ENCODE assay signal across 8 mouse cellular contexts in the genomic region with DNA sequence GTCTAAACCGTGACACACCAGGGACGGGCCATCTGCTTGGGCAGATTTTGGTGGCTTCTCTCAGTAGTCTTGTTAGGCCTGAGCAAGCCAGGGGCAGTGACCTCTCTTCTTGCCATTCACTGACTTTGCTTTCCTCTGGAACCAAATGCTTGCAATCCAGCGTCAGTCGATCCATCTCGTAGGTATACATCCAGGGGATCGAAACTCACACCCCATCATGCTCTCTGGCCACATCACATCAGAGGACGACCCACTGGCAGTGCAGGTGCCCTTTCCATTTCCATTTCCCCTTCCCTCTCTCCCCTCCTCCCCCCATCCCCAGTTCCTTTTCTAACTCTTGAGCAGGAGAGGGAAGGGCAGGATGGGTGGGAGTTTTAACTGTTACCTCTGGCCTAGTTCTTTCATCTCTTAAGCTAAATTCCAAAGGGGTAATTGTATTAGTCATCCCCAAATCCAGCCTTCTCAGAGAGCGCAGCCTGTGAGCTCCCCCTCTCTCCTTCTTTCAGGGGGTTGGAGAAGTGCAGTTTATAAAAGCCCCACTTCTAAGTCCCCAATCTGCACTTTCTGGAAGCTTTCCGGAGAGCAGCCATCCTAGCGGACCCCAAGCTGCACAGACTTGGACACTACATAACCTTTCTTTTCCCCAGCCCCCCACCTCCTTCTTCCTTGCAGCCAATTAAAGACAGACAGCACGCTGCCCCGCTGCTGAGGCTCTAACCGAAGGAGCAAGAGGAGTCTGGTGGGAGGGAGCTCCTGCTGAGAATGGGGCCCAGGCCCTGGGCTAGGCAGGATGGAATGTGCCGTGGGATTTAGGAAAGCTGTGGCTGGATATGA. TPM values are rescaled to one million over a fixed set of nuclear protein-coding genes. Genes with fewer than 3 reads are reported as not detected.
DNase-seq lines count a peak whose midpoint lies in the region; ATAC-seq lines count a peak whose summit lies in the region.

No protein-coding gene starts in this region.

- no peak for ATAC-seq in hindbrain, embryonic 11.5 days (ENCODE audit: low FRiP score)
- no peak for ATAC-seq in midbrain, embryonic 14.5 days (ENCODE audit: low FRiP score, low TSS enrichment)

- no peaks in the 10 kb centered on the region for H3K9me3 ChIP-seq in hindbrain, embryonic 11.5 days (ENCODE audit: control insufficient read depth, low read length)
- H3K9me3 ChIP-seq in midbrain, embryonic 14.5 days (ENCODE audit: control insufficient read depth, low read length) = no peaks in the 10 kb centered on the region

- H3K4me3 ChIP-seq in hindbrain, embryonic 11.5 days (ENCODE audit: low read depth, low read length) = no peak overlapping the region
- H3K4me3 ChIP-seq in midbrain, embryonic 14.5 days (replicated peaks; ENCODE audit: low read depth, low read length) = no peak overlapping the region

- H3K27me3 ChIP-seq in hindbrain, embryonic 11.5 days (ENCODE audit: control insufficient read depth, insufficient read depth, low read length) = peaks cover 9% of the 10 kb centered on the region; the same call in 1 of the 2 replicates
- H3K27me3 ChIP-seq in midbrain, embryonic 14.5 days (ENCODE audit: control insufficient read depth, insufficient read depth, low read length) = peaks cover 10% of the 10 kb centered on the region

- no peak overlapping the region for H3K27ac ChIP-seq in hindbrain, embryonic 11.5 days (ENCODE audit: low read depth, low read length)
- H3K27ac ChIP-seq in midbrain, embryonic 14.5 days (replicated peaks; ENCODE audit: low read depth, low read length) = no peak overlapping the region

- H3K4me2 ChIP-seq in hindbrain, embryonic 11.5 days (replicated peaks; ENCODE audit: low read depth, low read length) = no peak overlapping the region
- no peak overlapping the region for H3K4me2 ChIP-seq in midbrain, embryonic 14.5 days (ENCODE audit: low read length)

- DNase-seq in heart, adult 11 months = peak; percentile 83
- no peak for DNase-seq in heart, adult 9 months (ENCODE audit: low spot score in 2 of 2)
- DNase-seq in NIH3T3 (ENCODE audit: low read depth) (peak; percentile 70), MN1 (ENCODE audit: low spot score) (no peak)
- peak; percentile 43 for DNase-seq in hindbrain, embryonic 11.5 days (ENCODE audit: low spot score)
- DNase-seq in midbrain, embryonic 14.5 days = peak; percentile 35
- no peak for DNase-seq in thymus, postnatal 4 days
- DNase-seq in spleen, postnatal 14 days (ENCODE audit: low spot score in 2 of 2) = no peak

- H3K4me1 ChIP-seq in hindbrain, embryonic 11.5 days (replicated peaks; ENCODE audit: control insufficient read depth, insufficient read depth, low read length) = peaks cover 11% of the 10 kb centered on the region
- peaks cover 41% of the 10 kb centered on the region for H3K4me1 ChIP-seq in midbrain, embryonic 14.5 days (ENCODE audit: control insufficient read depth, insufficient read depth, low read length)

- no peaks in the 10 kb centered on the region for H3K36me3 ChIP-seq in hindbrain, embryonic 11.5 days (ENCODE audit: control insufficient read depth, insufficient read depth, low read length)
- H3K36me3 ChIP-seq in midbrain, embryonic 14.5 days (ENCODE audit: control insufficient read depth, insufficient read depth, low read length) = no peaks in the 10 kb centered on the region

- H3K9ac ChIP-seq in hindbrain, embryonic 11.5 days (ENCODE audit: low read depth, low read length) = no peak overlapping the region
- H3K9ac ChIP-seq in midbrain, embryonic 14.5 days (replicated peaks; ENCODE audit: low read length) = no peak overlapping the region

- WGBS in hindbrain, embryonic 11.5 days = 12% methylated on average over 14 of the region's 14 CpGs
- WGBS in midbrain, embryonic 14.5 days = 13% methylated on average over 14 of the region's 14 CpGs

RNA-seq across cellular contexts. Expression of a gene that starts 42.8 kb away (rescaled TPM):
- polyA plus RNA-seq in hindbrain, embryonic 11.5 days (2014; fragmentation: Nextera tagmentation; extraction: Ambion mirVana) = 25.0 and 26.1 TPM in 2 replicates
- polyA plus RNA-seq in midbrain, embryonic 14.5 days (2014; fragmentation: Nextera tagmentation; extraction: Ambion mirVana) = 26.9 and 27.9 TPM in 2 replicates

Comparison
In these comparisons a context has a peak if more than half of its experiments do, and no peak if none do; other contexts are left out.
1. DNase-seq: peak in heart, adult 11 months (single experiment), NIH3T3 (single experiment), hindbrain, embryonic 11.5 days (single experiment) and midbrain, embryonic 14.5 days (single experiment); none in heart, adult 9 months (0 of 2), MN1 (single experiment), thymus, postnatal 4 days (single experiment) and spleen, postnatal 14 days (0 of 2).